Mouse (Mus musculus) midbrain, embryonic 15.5 days (tissue): ENCODE results near the gene Fbln7. TPM values are rescaled to one million over a fixed set of nuclear protein-coding genes. Genes with fewer than 3 reads are reported as not detected.

Experiments used
- ATAC-seq: fragments of 200-750 bp; cut with Nextera tagmentation; replicated peaks from 2 replicates; pipeline ENCODE4 v1.8.0; 2017; ENCODE audit warnings: moderate TSS enrichment
- H3K27ac ChIP-seq: fragments of 300-500 bp; sonication (generic); 2 replicates; pipeline ENCODE4 v1.5.1; 2015; ENCODE audit warnings: mild to moderate bottlenecking, inconsistent platforms
- H3K27me3 ChIP-seq: fragments of 300-500 bp; sonication (generic); replicated peaks from 2 replicates; pipeline ENCODE4 v1.6.1; 2015; ENCODE audit warnings: inconsistent platforms
- H3K36me3 ChIP-seq: fragments of 300-500 bp; sonication (generic); replicated peaks from 2 replicates; pipeline ENCODE4 v1.6.1; 2015; ENCODE audit warnings: inconsistent platforms
- H3K4me1 ChIP-seq: fragments of 300-500 bp; sonication (generic); 2 replicates; pipeline ENCODE4 v1.6.1; 2015; ENCODE audit warnings: inconsistent platforms
- H3K4me2 ChIP-seq: fragments of 300-500 bp; sonication (generic); 2 replicates; pipeline ENCODE4 v1.6.1; 2015; ENCODE audit warnings: inconsistent platforms, mild to moderate bottlenecking, moderate library complexity
- H3K4me3 ChIP-seq: fragments of 300-500 bp; sonication (generic); 2 replicates; pipeline ENCODE4 v1.5.1; 2015; ENCODE audit warnings: mild to moderate bottlenecking, inconsistent platforms
- H3K9ac ChIP-seq: fragments of 300-500 bp; sonication (generic); 2 replicates; pipeline ENCODE4 v1.6.1; 2015; ENCODE audit warnings: mild to moderate bottlenecking, inconsistent platforms
- H3K9me3 ChIP-seq: fragments of 300-500 bp; sonication (generic); 2 replicates; pipeline ENCODE4 v1.6.1; 2016; ENCODE audit warnings: inconsistent platforms
- WGBS: fragments of 180-500 bp; shearing (Covaris S2); methylation state at CpG from one replicate; pipeline ENCODE4 v1.1.7; 2015; ENCODE audit warnings: mixed read lengths; 5-methylcytosine and 5-hydroxymethylcytosine counted together
- polyA plus RNA-seq: library from polyadenylated mRNA; unstranded; fragments of >200 nt; fragmentation: Nextera tagmentation; extraction: Ambion mirVana; gene quantifications from 2 replicates; pipeline ENCODE4 v1.2.1, GENCODE M21; 2015

Gene Fbln7
- polyA plus RNA-seq, result 1.9 and 2.2 TPM in 2 replicates

GRCm38 (mm10) chr2:128862636-128863035 is at the start of gene Fbln7:
TSS of gene Fbln7 (plus strand) at chr2:128862981.
- ATAC-seq, result no peak
- WGBS, result 93% methylated on average over 9 of the region's 9 CpGs
- Histone ChIP-seq H3K4me2 (peak within 1 kb of the TSS; percentile 92), H3K9me3 (no peaks in the 10 kb centered on the region), H3K27ac (no peak within 1 kb of the TSS), H3K4me3 (peak within 1 kb of the TSS; percentile 44), H3K9ac (peak within 1 kb of the TSS; percentile 46), H3K36me3 (no peaks in the 10 kb centered on the region), H3K4me1 (peaks cover 9% of the 10 kb centered on the region), H3K27me3 (peaks cover 11% of the 10 kb centered on the region; the same call in 1 of the 2 replicates)

GRCm38 (mm10) chr2:128816311-128816710 is 46.5 kb upstream of the Fbln7 start:
- Histone ChIP-seq H3K4me2 (no peak overlapping the region), H3K4me3 (no peak overlapping the region), H3K9ac (no peak overlapping the region), H3K9me3 (no peaks in the 10 kb centered on the region), H3K36me3 (no peaks in the 10 kb centered on the region), H3K27me3 (no peaks in the 10 kb centered on the region), H3K4me1 (peaks cover 19% of the 10 kb centered on the region), H3K27ac (no peak overlapping the region)
- WGBS, result 75% methylated on average over 1 of the region's 1 CpGs
- no peak for ATAC-seq

- Histone ChIP-seq H3K4me2 (peak overlapping the region; percentile 79), H3K36me3 (no peaks in the 10 kb centered on the region), H3K27me3 (no peaks in the 10 kb centered on the region), H3K4me1 (peaks cover 19% of the 10 kb centered on the region), H3K9ac (no peak overlapping the region), H3K27ac (peak overlapping the region; percentile 93; the same call in 1 of the 2 replicates), H3K9me3 (no peaks in the 10 kb centered on the region), H3K4me3 (peak overlapping the region; percentile 84)
- no peak for ATAC-seq
- WGBS, result 36% methylated on average over 6 of the region's 6 CpGs
These were observed 45.9 kb upstream of the Fbln7 start for GRCm38 (mm10) chr2:128816916-128817315.

- peak; percentile 75 for ATAC-seq
These were observed 45.4 kb upstream of the Fbln7 start for GRCm38 (mm10) chr2:128817387-128817785.

GRCm38 (mm10) chr2:128817786-128818681 is 44.7 kb upstream of the Fbln7 start, which contains the start of gene Tmem87b:
TSS of gene Tmem87b (plus strand) at chr2:128818118.
- peak; percentile 97 for ATAC-seq
- peak within 1 kb of the TSS; percentile 80 for H3K9ac ChIP-seq
- H3K4me2 ChIP-seq, result peak within 1 kb of the TSS; percentile 79
- no peaks in the 10 kb centered on the region for H3K36me3 ChIP-seq
- peaks cover 19% of the 10 kb centered on the region for H3K4me1 ChIP-seq
- H3K4me3 ChIP-seq, result peak within 1 kb of the TSS; percentile 84
- H3K27ac ChIP-seq, result peak within 1 kb of the TSS; percentile 93
- no peaks in the 10 kb centered on the region for H3K9me3 ChIP-seq
- H3K27me3 ChIP-seq, result no peaks in the 10 kb centered on the region
- under 1% methylated on average over 58 of the region's 59 CpGs for WGBS

More at GRCm38 (mm10) chr2:128817387-128817785, 45.4 kb upstream of the Fbln7 start:
- Histone ChIP-seq H3K9me3 (no peaks in the 10 kb centered on the region), H3K27ac (peak overlapping the region; percentile 93), H3K4me3 (peak overlapping the region; percentile 84), H3K9ac (peak overlapping the region; percentile 46), H3K4me2 (peak overlapping the region; percentile 79), H3K36me3 (no peaks in the 10 kb centered on the region), H3K27me3 (no peaks in the 10 kb centered on the region), H3K4me1 (peaks cover 19% of the 10 kb centered on the region)
- 0% methylated on average over 7 of the region's 7 CpGs for WGBS

GRCm38 (mm10) chr2:128818956-128819643 is 43.7 kb upstream of the Fbln7 start:
- 16% methylated on average over 14 of the region's 14 CpGs for WGBS
- no peak for ATAC-seq
- Histone ChIP-seq H3K9ac (peak overlapping the region; percentile 80), H3K9me3 (no peaks in the 10 kb centered on the region), H3K27ac (peak overlapping the region; percentile 93), H3K27me3 (no peaks in the 10 kb centered on the region), H3K36me3 (no peaks in the 10 kb centered on the region), H3K4me3 (peak overlapping the region; percentile 84), H3K4me1 (peaks cover 19% of the 10 kb centered on the region), H3K4me2 (peak overlapping the region; percentile 79)

GRCm38 (mm10) chr2:128820631-128821030 is 42.1 kb upstream of the Fbln7 start:
- WGBS, result 87% methylated on average over 2 of the region's 2 CpGs
- no peak for ATAC-seq
- no peak overlapping the region for H3K4me2 ChIP-seq
- no peak overlapping the region for H3K27ac ChIP-seq
- H3K4me3 ChIP-seq, result no peak overlapping the region
- H3K9me3 ChIP-seq, result no peaks in the 10 kb centered on the region
- H3K36me3 ChIP-seq, result no peaks in the 10 kb centered on the region; the same call in 1 of the 2 replicates
- H3K4me1 ChIP-seq, result peaks cover 19% of the 10 kb centered on the region
- H3K27me3 ChIP-seq, result no peaks in the 10 kb centered on the region
- no peak overlapping the region for H3K9ac ChIP-seq

GRCm38 (mm10) chr2:128823893-128824292 is 38.9 kb upstream of the Fbln7 start:
- Histone ChIP-seq H3K9ac (no peak overlapping the region), H3K4me2 (no peak overlapping the region)
- 88% methylated on average over 5 of the region's 5 CpGs for WGBS

GRCm38 (mm10) chr2:128827787-128828186 is 35.0 kb upstream of the Fbln7 start:
- H3K4me1 ChIP-seq, result no peaks in the 10 kb centered on the region
- H3K4me2 ChIP-seq, result no peak overlapping the region
- no peaks in the 10 kb centered on the region for H3K27me3 ChIP-seq
- whole genome bisulfite sequencing, result 100% methylated on average over 1 of the region's 1 CpGs
- no peak for ATAC-seq
- H3K27ac ChIP-seq, result no peak overlapping the region
- H3K9me3 ChIP-seq, result no peaks in the 10 kb centered on the region
- H3K9ac ChIP-seq, result no peak overlapping the region
- H3K4me3 ChIP-seq, result no peak overlapping the region
- H3K36me3 ChIP-seq, result peaks cover 31% of the 10 kb centered on the region

More at GRCm38 (mm10) chr2:128823893-128824292, 38.9 kb upstream of the Fbln7 start:
- Histone ChIP-seq H3K4me3 (no peak overlapping the region), H3K36me3 (peaks cover 15% of the 10 kb centered on the region; the same call in 1 of the 2 replicates), H3K27me3 (no peaks in the 10 kb centered on the region), H3K9me3 (no peaks in the 10 kb centered on the region), H3K27ac (no peak overlapping the region), H3K4me1 (peaks cover 15% of the 10 kb centered on the region)
- ATAC-seq, result no peak

GRCm38 (mm10) chr2:128832611-128833010 is 30.2 kb upstream of the Fbln7 start:
- WGBS, result 92% methylated on average over 3 of the region's 3 CpGs

GRCm38 (mm10) chr2:128833035-128833434 is 29.7 kb upstream of the Fbln7 start:
- no peak overlapping the region for H3K27ac ChIP-seq
- 94% methylated on average over 2 of the region's 2 CpGs for WGBS
- H3K9me3 ChIP-seq, result no peaks in the 10 kb centered on the region
- no peak for ATAC-seq
- peaks cover 61% of the 10 kb centered on the region for H3K36me3 ChIP-seq
- no peak overlapping the region for H3K4me3 ChIP-seq
- H3K4me2 ChIP-seq, result no peak overlapping the region
- H3K9ac ChIP-seq, result no peak overlapping the region
- no peaks in the 10 kb centered on the region for H3K4me1 ChIP-seq
- no peaks in the 10 kb centered on the region for H3K27me3 ChIP-seq

More at GRCm38 (mm10) chr2:128832611-128833010, 30.2 kb upstream of the Fbln7 start:
- Histone ChIP-seq H3K9me3 (no peaks in the 10 kb centered on the region), H3K36me3 (peaks cover 60% of the 10 kb centered on the region), H3K27ac (no peak overlapping the region), H3K4me3 (no peak overlapping the region), H3K4me1 (no peaks in the 10 kb centered on the region), H3K27me3 (no peaks in the 10 kb centered on the region), H3K4me2 (no peak overlapping the region), H3K9ac (no peak overlapping the region)
- ATAC-seq, result no peak

GRCm38 (mm10) chr2:128833435-128833834 is 29.3 kb upstream of the Fbln7 start:
- WGBS, result over 99% methylated on average over 2 of the region's 2 CpGs

More at GRCm38 (mm10) chr2:128833435-128833834, 29.3 kb upstream of the Fbln7 start:
- Histone ChIP-seq H3K9me3 (no peaks in the 10 kb centered on the region), H3K9ac (no peak overlapping the region), H3K4me1 (no peaks in the 10 kb centered on the region), H3K4me3 (no peak overlapping the region), H3K36me3 (peaks cover 62% of the 10 kb centered on the region), H3K27me3 (no peaks in the 10 kb centered on the region), H3K4me2 (no peak overlapping the region), H3K27ac (no peak overlapping the region)
- no peak for ATAC-seq
